ENCODE assay signal across 13 mouse cellular contexts in the genomic region with DNA sequence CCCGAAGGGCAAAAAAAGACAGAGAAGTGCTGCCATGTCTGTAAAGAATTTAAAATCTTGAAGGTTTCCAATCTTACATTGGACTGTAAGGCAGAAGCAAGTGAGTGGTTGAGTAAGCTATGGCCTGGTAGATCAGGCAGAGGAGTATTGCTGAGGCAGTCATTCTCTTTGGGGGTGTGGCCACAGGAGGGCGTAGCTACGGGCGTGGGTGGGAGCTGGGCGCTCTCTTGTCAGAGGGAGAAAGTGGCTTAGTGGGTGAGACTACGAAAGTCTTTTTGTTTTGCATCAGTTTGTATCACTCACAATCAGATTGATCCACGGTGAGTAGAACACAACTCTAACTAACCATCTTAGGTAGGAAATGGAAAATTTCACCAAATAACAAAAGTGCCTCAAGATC.
DNase-seq lines count a peak whose midpoint lies in the region; ATAC-seq and TF ChIP-seq lines count a peak whose summit lies in the region.
"Had no signal": no experiment of that assay in that cellular context is flagged by ENCODE, and none has a peak within 500 bp of the region (broad histone marks: within the 10 kb centered on the region; RNA-seq: fewer than 3 reads in every experiment).

No protein-coding gene starts in this region.

- no peak overlapping the region for H3K4me2 ChIP-seq in forebrain, embryonic 13.5 days
- H3K4me2 ChIP-seq: intestine, embryonic 15.5 days; limb, embryonic 15.5 days; midbrain, embryonic 15.5 days had no signal

- H3K27ac ChIP-seq in forebrain, embryonic 13.5 days: no peak overlapping the region
- H3K27ac ChIP-seq: intestine, embryonic 15.5 days; limb, embryonic 15.5 days; midbrain, embryonic 15.5 days had no signal

- H3K9ac ChIP-seq in forebrain, embryonic 13.5 days: no peak overlapping the region
- H3K9ac ChIP-seq: intestine, embryonic 15.5 days; limb, embryonic 15.5 days; midbrain, embryonic 15.5 days had no signal

- H3K36me3 ChIP-seq in G1E (replicated peaks): no peaks in the 10 kb centered on the region
- H3K36me3 ChIP-seq in forebrain, embryonic 13.5 days (ENCODE audit: poor library complexity, severe bottlenecking): no peaks in the 10 kb centered on the region
- H3K36me3 ChIP-seq: intestine, embryonic 15.5 days; limb, embryonic 15.5 days; midbrain, embryonic 15.5 days had no signal

- no peaks in the 10 kb centered on the region for H3K9me3 ChIP-seq in G1E (replicated peaks)
- H3K9me3 ChIP-seq in forebrain, embryonic 13.5 days (replicated peaks): no peaks in the 10 kb centered on the region
- H3K9me3 ChIP-seq: intestine, embryonic 15.5 days; limb, embryonic 15.5 days; midbrain, embryonic 15.5 days had no signal

- H3K4me1 ChIP-seq in G1E (ENCODE audit: insufficient read depth, low read depth, low read length): peaks cover 84% of the 10 kb centered on the region
- peaks cover 16% of the 10 kb centered on the region; the same call in 1 of the 2 replicates for H3K4me1 ChIP-seq in forebrain, embryonic 13.5 days
- H3K4me1 ChIP-seq: intestine, embryonic 15.5 days; limb, embryonic 15.5 days; midbrain, embryonic 15.5 days had no signal

- intact Hi-C loops in left cerebral cortex, postnatal 4 days (cut with DNase I): no loop called here

- DNase-seq in G1E (ENCODE audit: low spot score): peak; percentile 70
- DNase-seq in thymus, postnatal 0 days (ENCODE audit: low spot score): peak; percentile 45
- DNase-seq in left cerebral cortex, postnatal 4 days: no peak
- no peak for DNase-seq in gastrocnemius, adult 8-10 months (ENCODE audit: low spot score in 2 of 2)
- DNase-seq: adrenal gland, adult 2 months; gastrocnemius, postnatal 10 days; heart, postnatal 10 days had no signal

- no peak overlapping the region; the same call in 1 of the 2 replicates for H3K4me3 ChIP-seq in G1E (ENCODE audit: low read depth, low read length)
- no peak overlapping the region for H3K4me3 ChIP-seq in forebrain, embryonic 13.5 days
- H3K4me3 ChIP-seq: intestine, embryonic 15.5 days; limb, embryonic 15.5 days; midbrain, embryonic 15.5 days had no signal

- peak; percentile 25; the same call in 1 of the 2 replicates for ATAC-seq in G1E (ENCODE audit: extremely low read depth, insufficient number of reproducible peaks, low FRiP score, poor library complexity, severe bottlenecking)
- ATAC-seq in erythroblast, adult 5-6 weeks (replicated peaks; ENCODE audit: low FRiP score, poor library complexity, severe bottlenecking): peak; percentile 96
- peak; percentile 54 for ATAC-seq in megakaryocyte-erythroid progenitor cell, adult 5-6 weeks (replicated peaks; ENCODE audit: low FRiP score, low TSS enrichment, poor library complexity, severe bottlenecking)
- ATAC-seq in forebrain, embryonic 13.5 days: no peak
- ATAC-seq: intestine, embryonic 15.5 days; midbrain, embryonic 15.5 days had no signal

- no peak for TF ChIP-seq CTCF in G1E (IDR thresholded peaks at IDR 0.05; ENCODE audit: low read depth, low read length)

- no peaks in the 10 kb centered on the region for H3K27me3 ChIP-seq in G1E (ENCODE audit: insufficient read depth, low read length)
- no peaks in the 10 kb centered on the region for H3K27me3 ChIP-seq in forebrain, embryonic 13.5 days
- H3K27me3 ChIP-seq: intestine, embryonic 15.5 days; limb, embryonic 15.5 days; midbrain, embryonic 15.5 days had no signal

- 91% methylated on average over 7 of the region's 7 CpGs for WGBS in forebrain, embryonic 13.5 days

Comparison
In these comparisons a context has a peak if more than half of its experiments do, and no peak if none do; other contexts are left out.
1. DNase-seq: peak in G1E (single experiment) and thymus, postnatal 0 days (single experiment); none in left cerebral cortex, postnatal 4 days (single experiment) and gastrocnemius, adult 8-10 months (0 of 2).